Mouse (Mus musculus) gastrocnemius, postnatal 10 days (tissue): ENCODE results near the gene Ercc6. TPM values are rescaled to one million over a fixed set of nuclear protein-coding genes. Genes with fewer than 3 reads are reported as not detected.

ENCODE experiments used
- DNase-seq: peaks from one replicate; pipeline ENCODE4 v3.0.0; 2021; ENCODE audit warnings: mixed read lengths
- total RNA-seq, 2 experiments: library from RNA; stranded (reverse); gene quantifications; 2 replicates each; pipeline ENCODE4 v1.2.3; 2021

Ercc6 gene
- total RNA-seq, 2 experiments from 2014 or later: 5.8 to 8.8 TPM

DNA sequence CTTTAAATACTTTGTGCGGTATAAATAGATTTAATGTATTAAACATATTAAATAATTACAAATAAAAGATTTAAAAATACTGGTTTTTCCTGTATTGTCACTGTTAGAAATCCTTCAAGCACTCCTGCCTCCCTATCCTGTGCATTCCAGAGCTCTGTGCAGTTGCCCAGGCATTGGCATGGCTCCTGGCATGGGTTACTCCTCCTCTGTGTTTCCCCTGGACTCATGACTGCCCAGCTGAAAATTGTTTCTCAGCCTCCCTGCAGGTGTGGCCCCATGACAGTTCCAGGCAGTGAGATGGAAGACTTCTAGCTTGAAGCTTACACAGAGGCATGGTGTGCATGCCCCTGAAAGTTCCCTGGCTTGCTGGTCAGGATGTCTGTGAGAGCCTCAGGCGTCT lies 65.1 kb downstream of the Ercc6 start:
- DNase-seq: no peak

DNA sequence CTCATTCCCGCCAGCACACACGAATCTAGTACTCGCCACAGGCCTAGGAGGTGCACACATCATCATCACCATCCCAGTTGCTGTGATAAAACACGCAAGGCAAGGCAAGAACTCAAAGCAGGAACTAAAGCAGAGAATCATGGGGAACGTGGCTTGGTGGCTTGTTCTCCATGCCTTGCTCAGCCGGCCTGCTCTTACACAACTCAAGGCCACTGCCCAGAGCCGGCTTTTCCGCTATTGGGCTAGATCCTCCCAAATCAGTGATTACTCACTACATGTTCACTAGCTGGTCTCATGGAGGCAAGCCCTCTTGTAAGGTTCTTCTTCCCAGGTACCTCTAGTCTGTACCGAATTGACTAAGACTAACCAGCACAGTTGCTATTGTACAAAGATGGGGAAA lies 70.4 kb downstream of the Ercc6 start:
- DNase-seq: no peak

DNA sequence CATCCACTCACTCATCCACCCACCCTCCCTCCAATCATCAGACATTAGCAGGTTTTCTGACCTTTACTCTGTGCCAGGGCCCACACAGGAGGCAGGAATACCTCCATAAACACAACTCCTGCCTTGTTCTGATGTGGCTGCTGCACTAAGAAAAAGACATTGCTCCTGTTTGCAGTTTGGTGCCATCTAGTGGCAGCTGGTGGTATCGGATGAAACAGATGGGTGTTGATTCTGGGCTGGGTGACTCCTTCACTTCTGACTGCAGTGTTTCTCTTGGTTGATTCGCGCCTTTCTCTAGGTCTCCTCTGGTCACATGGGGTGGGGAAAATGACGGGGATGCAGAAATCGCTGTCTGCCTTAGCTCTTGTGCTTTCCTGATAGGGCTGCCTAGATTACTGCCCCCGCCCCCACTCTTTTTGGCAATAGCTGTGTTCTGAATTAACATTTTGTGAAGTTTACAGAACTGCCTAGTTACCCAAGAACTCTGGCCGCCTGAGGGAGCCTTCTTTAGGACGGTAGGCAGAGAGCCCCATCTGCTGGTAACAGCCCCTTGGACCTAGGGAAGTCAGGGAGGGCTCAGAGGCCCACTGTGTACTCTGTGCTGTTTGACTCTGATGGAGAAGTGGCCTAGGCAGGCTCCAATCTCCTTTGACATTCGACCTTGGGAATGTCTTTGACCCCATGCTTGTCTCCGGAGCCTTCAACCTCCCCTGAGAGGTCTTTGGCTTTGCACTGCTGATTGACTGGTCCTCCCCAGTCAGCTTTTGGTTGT lies 73.9 kb downstream of the Ercc6 start:
- DNase-seq: peak; percentile 81

DNA sequence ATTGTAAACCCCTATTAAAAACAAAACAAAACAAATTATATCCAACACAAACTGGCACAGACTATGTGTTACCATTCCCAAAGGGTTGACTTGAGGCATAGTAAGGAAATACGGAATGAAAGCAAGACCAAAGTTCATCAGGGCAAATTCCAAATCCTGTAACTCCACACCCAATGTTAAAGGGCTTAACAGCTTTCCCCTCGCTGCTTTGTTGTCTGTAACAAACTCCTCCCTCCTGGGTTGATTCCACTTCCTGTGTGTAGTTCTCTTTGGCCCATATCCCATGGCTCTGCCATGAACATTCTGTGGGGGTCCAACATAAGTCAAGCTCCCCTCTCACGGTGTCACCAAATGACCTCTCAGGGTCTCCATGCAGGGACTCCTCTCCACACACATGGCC lies 77.1 kb downstream of the Ercc6 start:
- DNase-seq: no peak

DNA sequence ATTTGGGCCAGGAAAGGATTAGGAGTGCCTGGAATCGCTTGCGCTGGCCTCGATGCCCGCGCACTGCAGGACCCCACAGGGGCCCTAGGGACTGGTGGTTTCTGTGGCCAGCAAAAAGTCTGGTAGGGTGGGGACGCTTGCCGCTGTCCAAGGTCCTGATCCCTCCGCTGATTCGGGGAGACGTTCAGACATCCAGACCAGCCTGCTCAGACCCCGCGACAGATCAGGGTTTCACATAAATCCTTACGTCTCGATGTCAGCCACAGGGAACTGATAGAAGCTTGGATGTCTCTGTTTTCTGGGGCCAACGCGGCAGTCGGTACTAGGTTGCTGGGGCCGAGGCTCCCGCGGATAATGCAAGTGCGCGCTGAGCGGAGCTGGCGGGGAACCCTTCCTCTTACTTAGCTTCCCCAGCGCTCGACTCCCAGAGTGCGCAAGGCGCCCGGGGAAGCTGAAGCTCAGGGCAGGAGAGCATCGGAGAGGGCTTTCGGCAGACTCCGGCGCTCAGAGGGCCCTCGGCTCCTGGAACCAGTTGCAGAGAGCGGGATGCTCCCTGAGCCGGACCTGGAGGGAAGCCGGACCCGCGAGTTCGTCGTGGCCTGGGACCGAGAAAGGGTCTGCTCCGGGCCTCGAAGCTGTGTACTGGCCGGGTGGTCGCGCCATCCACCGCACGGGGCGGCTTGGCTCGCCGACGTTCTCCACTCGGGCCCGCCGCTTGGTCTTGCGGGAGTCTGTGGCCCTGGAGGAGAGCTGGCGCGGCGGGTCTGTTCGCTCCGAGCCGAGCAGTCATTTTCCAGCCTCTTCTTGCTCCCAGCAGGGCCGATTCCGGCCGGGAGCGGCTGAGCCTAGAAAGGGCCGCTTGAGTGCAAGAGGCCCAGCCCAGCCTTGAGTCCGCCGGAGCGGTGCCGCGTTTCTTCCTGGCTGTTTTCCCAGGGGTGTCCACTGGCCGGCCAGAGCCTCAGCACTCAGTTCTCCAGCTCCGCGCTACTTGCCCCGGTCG lies 84.2 kb downstream of the Ercc6 start:
- DNase-seq: peak; percentile 84

DNA sequence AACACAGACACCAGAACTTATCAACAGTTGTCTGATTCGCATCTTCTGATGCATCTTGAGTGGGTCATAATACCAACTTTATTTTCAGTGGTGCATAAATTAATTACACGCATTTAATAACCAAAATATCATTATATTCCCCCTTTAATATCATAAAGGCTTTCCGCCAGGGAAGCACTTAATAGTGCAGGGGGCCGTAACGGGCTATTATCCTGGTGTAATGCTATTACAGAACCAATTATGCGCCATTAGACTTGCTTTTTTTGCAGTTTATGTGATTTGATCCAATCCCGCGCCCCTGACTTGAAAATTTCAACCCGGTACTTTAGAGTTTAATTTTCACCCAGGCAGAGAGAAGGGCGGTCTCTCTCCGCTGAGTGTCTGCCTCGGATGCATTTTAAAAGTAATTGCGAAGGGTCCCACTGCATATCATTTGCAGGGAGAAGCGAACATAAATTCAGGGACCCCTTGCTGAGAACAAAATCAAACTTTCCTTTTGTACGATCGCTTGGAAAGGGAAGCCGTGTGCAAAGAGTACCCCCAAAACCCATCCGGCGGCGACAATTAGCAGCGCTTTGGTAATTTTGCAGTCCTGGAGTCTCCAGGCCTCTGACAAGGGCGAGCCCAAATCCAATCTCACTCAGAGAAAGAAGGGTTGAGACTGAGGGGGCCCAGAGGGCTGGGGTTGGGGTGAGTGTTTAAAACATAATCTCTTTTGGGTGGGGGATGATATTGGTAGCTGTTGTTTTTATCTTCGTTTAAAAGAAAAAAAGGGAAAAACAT lies 85.3 kb downstream of the Ercc6 start:
- DNase-seq: no peak

DNA sequence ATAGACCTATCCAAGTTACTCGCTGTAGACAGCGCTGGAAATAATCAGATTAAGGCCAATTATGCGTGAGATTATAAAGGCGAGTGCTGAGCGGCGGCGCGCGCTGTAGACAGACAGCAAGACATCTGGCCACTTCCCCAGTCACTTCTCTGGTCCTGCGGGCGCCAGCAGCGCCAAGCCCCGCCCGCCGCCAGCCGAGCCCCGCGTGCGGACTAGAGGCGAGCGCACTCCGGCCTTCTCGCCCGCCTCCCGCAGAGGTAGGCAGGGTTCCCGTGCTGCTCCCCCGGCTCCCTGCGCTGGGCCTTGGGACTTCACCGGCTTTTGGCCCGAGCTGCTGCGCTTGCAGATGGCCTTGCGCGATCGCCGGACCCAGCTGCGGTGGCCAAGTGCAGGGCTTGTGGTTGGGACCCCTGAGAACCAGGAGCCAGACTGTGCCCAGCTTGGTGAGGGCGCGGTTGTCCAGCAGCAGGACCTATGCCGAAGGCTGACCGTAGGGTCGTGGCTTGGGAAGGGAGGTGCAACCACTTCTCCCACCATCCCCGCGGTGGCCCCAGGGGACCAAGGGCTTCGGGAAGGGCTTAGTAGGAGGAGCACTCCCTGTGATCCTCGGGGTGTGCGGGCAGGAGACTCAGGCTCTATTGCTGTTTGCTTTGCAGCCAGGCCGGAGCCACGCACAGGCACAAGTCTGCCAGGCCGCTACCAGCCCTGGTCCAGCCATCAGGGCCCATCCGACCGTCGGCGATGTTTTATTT lies 86.1 kb downstream of the Ercc6 start, which contains the start of gene Prrxl1:
TSS of gene Prrxl1 (plus strand) at position 118 of the 752 bp plus-strand sequence.
- peak; percentile 14 for DNase-seq

DNA sequence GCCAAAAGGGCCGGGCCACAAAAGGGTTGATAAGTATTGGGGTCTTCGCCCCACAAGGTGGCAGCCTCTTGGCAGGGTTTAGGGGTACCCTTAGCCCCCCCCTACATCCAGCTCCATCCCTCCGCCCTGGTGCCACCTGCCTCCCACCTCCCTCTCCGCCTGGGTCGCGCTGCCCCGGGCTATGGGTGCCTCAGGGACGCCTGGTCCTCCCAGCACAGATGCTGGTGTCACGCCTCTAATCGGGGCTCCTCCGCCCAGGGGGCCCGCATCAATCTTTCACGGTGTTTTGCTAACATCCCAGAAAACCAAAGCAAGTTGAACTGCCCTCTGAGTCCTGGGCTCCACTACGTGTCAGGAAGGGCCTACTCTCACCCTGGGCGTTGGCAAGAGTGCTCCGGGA lies 86.8 kb downstream of the Ercc6 start:
- no peak for DNase-seq

DNA sequence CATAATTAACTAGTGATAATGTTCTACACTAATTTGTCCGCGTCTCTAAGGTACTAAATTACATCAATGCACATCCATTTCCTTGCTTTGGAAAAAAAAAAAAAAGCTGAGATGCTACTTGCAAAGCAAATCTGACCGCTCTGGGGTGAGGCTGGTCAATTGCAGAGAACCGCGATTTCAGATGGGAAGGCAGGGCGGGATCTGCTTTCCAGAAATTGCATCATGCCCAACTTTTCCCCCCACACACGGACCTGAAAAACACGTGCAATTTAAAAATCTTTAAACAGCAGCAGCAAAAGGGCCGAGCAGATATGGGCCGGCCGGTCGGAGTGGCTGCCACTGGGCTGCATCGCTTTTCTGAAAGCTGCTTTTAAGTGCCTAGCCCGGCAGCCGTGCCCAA lies 92.2 kb downstream of the Ercc6 start:
- DNase-seq: no peak

DNA sequence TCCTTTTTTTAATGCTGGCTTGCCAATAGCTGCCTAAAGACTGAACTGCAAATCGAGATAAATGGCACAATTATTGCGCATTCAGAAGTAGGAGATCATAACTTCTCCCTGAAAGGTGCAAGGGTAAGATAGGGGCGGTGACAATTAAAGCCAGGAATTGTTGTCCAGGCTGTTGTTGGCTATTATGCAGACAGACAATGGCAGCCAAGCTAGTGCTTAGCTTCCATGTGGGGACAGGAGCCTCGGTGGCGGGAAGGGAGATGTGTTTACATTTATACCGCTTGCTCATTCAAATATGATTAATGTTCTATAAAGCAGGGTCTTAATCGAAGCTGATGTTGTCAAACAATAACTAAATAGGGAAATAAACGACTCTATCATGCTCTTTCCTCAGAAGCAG lies 93.0 kb downstream of the Ercc6 start:
- no peak for DNase-seq

DNA sequence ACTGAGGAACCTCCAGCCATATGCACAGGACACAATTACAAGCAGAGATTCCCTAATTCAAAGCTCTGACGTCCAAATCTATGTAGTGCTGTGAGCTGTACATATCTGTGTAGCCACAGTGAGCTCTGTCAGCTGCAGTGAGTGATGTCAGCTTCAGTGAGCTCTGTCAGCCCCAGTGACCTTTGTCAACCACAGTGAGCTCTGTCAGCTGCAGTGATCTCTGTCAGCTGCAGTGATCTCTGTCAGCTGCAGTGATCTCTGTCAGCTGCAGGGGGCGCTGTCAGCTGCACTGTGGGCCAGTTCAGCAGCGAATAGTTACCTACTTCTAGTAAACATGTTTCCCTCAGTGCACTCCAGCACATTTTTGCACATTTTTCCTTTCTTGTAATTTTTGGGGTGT lies 96.1 kb downstream of the Ercc6 start:
- DNase-seq: peak; percentile 60

DNA sequence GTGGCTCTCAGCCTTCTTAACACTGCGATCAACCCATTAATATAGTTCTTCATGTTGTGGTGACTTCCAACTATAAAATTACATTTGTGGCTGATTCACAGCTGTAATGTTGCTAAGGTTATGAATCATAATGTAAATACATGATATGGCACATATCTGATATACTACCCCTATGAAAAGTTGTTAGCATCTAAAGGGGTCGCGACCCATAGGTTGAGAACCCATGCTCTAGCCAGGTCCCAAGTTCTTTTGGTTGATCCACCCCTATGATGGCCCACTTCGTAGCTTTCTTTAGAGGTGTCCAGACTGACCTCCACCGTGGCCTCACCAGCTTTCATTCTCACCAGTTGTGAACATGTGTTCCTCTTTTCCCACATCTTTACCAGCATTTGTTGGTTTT lies 103.9 kb downstream of the Ercc6 start:
- no peak for DNase-seq

DNA sequence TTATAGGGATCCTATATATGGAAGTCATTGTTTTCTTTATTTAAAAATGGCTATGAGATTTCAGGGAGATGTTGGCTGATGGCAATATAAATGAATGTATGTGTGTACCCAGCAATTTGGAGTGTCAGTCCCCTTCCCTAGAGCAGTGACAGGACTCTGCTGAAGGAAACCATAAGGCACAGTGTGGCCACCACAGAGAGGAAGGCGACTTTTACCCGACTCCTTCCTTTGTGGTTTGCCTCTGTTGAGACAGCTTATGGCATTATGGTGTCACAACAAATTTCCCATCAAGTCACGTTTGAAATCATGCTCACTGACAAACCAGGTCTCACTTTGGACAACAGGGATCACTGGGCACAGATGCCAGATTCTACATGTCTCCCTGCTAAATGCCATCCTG lies 110.9 kb downstream of the Ercc6 start:
- DNase-seq: no peak

DNA sequence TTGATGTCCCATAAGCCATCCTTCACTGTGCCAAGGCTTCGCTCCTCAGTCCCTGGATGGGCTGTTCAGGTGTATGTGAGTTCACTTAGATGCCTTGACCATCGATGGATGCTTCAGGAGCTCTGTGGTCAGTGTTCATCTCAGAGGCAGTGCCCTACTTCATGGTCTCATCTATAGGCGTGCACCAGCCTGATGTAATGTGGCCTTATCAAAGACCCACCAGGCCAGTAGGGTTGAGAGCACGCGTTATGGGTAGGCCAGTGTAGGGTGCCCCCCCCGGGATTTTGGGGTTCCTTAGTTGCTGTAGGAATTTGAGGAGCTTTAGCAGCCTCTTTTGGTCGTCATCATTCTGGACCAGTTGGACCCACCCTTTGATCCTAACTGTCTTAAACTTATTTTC lies 111.5 kb downstream of the Ercc6 start:
- no peak for DNase-seq

DNA sequence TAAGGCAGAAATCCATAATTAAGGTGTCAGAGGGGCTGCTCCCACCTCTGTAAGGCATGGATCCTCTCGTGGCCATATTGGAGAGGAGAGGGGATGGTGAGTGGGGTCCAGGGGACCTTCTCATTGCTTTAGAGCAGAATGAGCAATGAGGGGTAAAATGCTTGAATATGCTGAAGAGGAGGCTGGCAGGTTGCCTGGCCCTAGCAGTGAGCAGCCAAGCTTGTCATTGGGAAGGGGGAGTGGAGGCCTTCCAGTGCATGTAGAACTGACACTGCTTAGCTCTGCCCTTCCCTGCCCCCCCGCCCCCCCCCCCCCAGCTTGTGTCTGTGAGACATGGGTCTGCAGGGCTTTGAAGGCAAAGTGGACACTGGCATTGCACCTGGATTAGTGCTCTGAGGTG lies 114.0 kb downstream of the Ercc6 start:
- no peak for DNase-seq

DNA sequence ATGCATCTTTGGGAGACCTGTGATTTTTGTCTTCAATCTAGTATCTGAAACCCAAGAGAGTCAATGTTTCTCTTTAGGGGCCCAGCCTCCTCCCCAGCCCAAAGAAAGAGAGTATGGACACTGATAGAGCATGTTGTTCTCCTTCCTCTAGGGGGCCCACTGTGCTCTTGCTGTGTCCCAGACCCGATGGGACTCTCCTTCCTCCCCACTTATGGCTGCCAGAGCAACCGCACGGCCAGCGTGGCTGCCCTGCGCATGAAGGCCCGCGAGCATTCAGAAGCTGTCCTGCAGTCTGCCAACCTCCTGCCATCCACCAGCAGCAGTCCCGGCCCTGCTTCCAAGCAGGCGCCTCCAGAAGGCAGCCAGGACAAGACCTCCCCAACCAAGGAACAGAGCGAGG lies 115.3 kb downstream of the Ercc6 start:
- no peak for DNase-seq

Other genes starting within 250 kb of the Ercc6 start
- gene Ogdhl, start 191.5 kb upstream of the Ercc6 start, total RNA-seq: 1 to 10 TPM; 1.7 to 2.3 TPM
- gene 1700024G13Rik, start 125.1 kb upstream of the Ercc6 start, total RNA-seq: not detected
- not detected for gene Slc18a3, start 48.7 kb upstream of the Ercc6 start, total RNA-seq
- gene Chat, start 47.5 kb upstream of the Ercc6 start, total RNA-seq: not detected
- not detected for gene Prrxl1, start 85.9 kb downstream of the Ercc6 start, total RNA-seq
- 100 to 1,000 TPM; 229 to 232 TPM for gene 3425401B19Rik, start 171.8 kb downstream of the Ercc6 start, total RNA-seq